Mouse (Mus musculus) stomach, embryonic 15.5 days (tissue): Measurements from ENCODE around the gene Grid1. TPM values are rescaled to one million over a fixed set of nuclear protein-coding genes. Genes with fewer than 3 reads are reported as not detected.

Experiments used
- ATAC-seq: fragments of 200-750 bp; cut with Nextera tagmentation; 2 replicates; pipeline ENCODE4 v1.8.0; 2017; ENCODE audit warnings: low read depth, moderate number of reproducible peaks, moderate TSS enrichment; ENCODE audit not compliant: insufficient read depth, low FRiP score
- H3K27ac ChIP-seq: fragments of 300-500 bp; sonication (generic); 2 replicates; pipeline ENCODE4 v1.5.1; 2015; ENCODE audit warnings: mild to moderate bottlenecking, inconsistent platforms
- H3K27me3 ChIP-seq: fragments of 300-500 bp; sonication (generic); replicated peaks from 2 replicates; pipeline ENCODE4 v1.6.1; 2015; ENCODE audit warnings: inconsistent platforms
- H3K36me3 ChIP-seq: fragments of 300-500 bp; sonication (generic); 2 replicates; pipeline ENCODE4 v1.6.1; 2015; ENCODE audit warnings: inconsistent platforms
- H3K4me1 ChIP-seq: fragments of 300-500 bp; sonication (generic); 2 replicates; pipeline ENCODE4 v1.6.1; 2015; ENCODE audit warnings: inconsistent platforms
- H3K4me2 ChIP-seq: fragments of 300-500 bp; sonication (generic); 2 replicates; pipeline ENCODE4 v1.6.1; 2015; ENCODE audit warnings: mild to moderate bottlenecking, inconsistent platforms
- H3K4me3 ChIP-seq: fragments of 300-500 bp; sonication (generic); replicated peaks from 2 replicates; pipeline ENCODE4 v1.5.1; 2015; ENCODE audit warnings: inconsistent platforms
- H3K9ac ChIP-seq: fragments of 300-500 bp; sonication (generic); 2 replicates; pipeline ENCODE4 v1.6.1; 2015; ENCODE audit warnings: inconsistent platforms
- H3K9me3 ChIP-seq: fragments of 300-500 bp; sonication (generic); 2 replicates; pipeline ENCODE4 v1.6.1; 2016; ENCODE audit warnings: inconsistent platforms
- WGBS: fragments of 180-500 bp; shearing (Covaris S2); methylation state at CpG from one replicate; pipeline ENCODE4 v1.1.7; 2015; 5-methylcytosine and 5-hydroxymethylcytosine counted together
- polyA plus RNA-seq: library from polyadenylated mRNA; unstranded; fragments of >200 nt; fragmentation: Nextera tagmentation; extraction: Ambion mirVana; gene quantifications from 2 replicates; pipeline ENCODE4 v1.2.1, GENCODE M21; 2015

The Grid1 gene
- polyA plus RNA-seq, 1 experiment from 2014 or later = 0.76 TPM

GRCm38 (mm10) chr14:34930040-34930719 is 110.3 kb downstream of the Grid1 start:
- Histone ChIP-seq H3K9ac (no peak overlapping the region), H3K27me3 (no peaks in the 10 kb centered on the region), H3K36me3 (no peaks in the 10 kb centered on the region), H3K4me1 (no peaks in the 10 kb centered on the region), H3K4me3 (no peak overlapping the region), H3K9me3 (no peaks in the 10 kb centered on the region), H3K27ac (no peak overlapping the region), H3K4me2 (no peak overlapping the region)
- WGBS = 85% methylated on average over 8 of the region's 8 CpGs
- ATAC-seq = no peak

DNA sequence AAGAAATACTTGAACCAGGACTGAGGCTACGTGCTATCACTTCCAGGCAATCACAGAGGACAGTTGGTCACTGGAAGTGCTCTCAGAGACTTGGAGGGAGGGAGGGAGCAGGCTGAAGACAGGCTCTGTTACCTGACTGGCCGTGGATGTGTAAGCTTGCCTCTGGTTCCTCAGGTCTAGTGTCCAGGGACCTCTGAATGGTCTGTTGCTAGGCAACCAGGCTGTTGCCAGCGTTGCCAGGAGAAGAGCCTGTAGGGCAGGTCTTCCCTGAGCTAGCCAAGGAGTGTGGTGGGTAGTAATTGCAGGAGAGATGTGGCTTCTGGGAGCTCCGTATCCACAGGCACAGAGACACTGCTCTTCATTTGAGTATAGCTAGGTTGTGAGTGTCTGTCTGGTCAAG is 113.3 kb downstream of the Grid1 start:
- no peaks in the 10 kb centered on the region for H3K4me1 ChIP-seq
- H3K36me3 ChIP-seq = no peaks in the 10 kb centered on the region
- no peak overlapping the region for H3K4me3 ChIP-seq
- no peak; the same call in 1 of the 2 replicates for ATAC-seq
- H3K4me2 ChIP-seq = no peak overlapping the region
- 47% methylated on average over 4 of the region's 4 CpGs for WGBS
- H3K9ac ChIP-seq = no peak overlapping the region
- no peaks in the 10 kb centered on the region for H3K27me3 ChIP-seq
- no peaks in the 10 kb centered on the region for H3K9me3 ChIP-seq
- H3K27ac ChIP-seq = no peak overlapping the region

GRCm38 (mm10) chr14:34936192-34936770 is 116.4 kb downstream of the Grid1 start:
- no peak overlapping the region for H3K9ac ChIP-seq
- no peak for ATAC-seq
- H3K4me1 ChIP-seq = no peaks in the 10 kb centered on the region
- H3K4me3 ChIP-seq = no peak overlapping the region
- H3K9me3 ChIP-seq = no peaks in the 10 kb centered on the region
- H3K27ac ChIP-seq = no peak overlapping the region
- 35% methylated on average over 13 of the region's 13 CpGs for WGBS
- no peaks in the 10 kb centered on the region for H3K36me3 ChIP-seq
- H3K4me2 ChIP-seq = 0 out of 2 replicates have a peak overlapping the region, but pooled peaks have one; percentile 9
- no peaks in the 10 kb centered on the region for H3K27me3 ChIP-seq

DNA sequence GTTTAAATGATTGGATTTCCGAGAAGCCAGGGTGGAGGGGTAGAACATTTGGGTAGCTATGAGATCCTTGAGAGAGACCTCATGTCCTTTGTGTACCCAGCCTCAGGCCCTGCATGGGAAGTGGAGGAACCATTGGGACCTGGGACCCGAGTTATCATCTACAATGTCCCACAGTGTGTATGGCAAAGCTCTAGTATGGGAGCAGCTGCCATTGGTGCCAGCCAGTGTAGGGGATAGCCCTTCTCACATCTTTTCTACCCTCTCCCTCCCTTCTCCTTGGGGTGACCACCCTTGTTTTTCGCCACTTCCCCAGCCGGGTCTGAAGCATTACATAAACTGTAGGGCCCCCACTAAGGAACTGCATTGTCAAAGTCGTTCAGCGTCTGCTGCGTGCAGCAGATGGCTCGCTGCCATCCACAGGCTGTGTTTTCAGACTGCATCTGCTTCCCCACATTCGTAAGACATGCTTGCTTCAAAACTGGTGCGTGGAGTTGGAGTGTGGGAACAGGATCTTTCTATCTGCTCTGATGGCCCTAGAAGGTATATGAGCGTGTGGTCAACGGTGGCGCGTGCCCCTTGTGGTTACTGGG is 124.6 kb downstream of the Grid1 start:
- no peak for ATAC-seq
- no peaks in the 10 kb centered on the region for H3K36me3 ChIP-seq

DNA sequence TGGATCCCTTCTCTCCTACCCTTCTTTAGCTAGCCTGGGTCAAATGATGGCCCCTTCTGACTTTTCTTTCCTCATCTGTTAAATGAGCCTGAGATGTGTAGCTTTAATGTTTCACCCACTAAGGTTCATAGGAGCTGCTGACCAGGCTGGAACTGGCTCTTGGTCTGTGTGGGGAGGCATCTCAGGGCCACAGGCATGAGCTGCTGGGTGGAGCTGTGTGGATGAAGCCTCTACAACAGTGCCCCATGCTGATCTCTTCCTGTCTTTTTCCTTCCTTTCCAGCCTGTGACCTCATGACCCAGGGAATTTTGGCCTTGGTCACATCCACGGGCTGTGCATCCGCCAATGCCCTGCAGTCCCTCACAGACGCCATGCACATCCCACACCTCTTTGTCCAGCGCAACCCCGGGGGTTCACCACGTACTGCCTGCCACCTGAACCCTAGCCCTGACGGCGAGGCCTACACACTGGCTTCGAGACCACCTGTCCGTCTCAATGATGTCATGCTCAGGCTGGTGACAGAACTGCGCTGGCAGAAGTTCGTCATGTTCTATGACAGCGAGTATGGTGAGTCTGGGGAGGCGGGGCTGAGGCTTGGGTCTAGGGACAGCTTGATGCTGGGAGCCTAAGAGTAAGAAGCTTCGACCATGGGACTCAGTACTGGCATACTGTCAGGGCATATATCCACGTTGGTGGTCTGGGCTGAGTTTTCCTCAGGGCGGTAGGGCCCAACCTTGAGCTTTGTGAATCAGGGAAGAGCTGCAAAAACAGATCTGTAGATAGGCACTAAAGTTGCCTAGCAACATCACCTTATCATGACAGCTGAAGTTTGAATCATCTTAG is 125.8 kb downstream of the Grid1 start:
- no peak overlapping the region for H3K4me3 ChIP-seq
- H3K4me1 ChIP-seq = no peaks in the 10 kb centered on the region
- ATAC-seq = peak; percentile 7; the same call in 1 of the 2 replicates
- no peaks in the 10 kb centered on the region for H3K9me3 ChIP-seq
- no peak overlapping the region for H3K4me2 ChIP-seq
- no peak overlapping the region for H3K9ac ChIP-seq
- H3K27me3 ChIP-seq = no peaks in the 10 kb centered on the region
- no peaks in the 10 kb centered on the region for H3K36me3 ChIP-seq
- 87% methylated on average over 17 of the region's 17 CpGs for WGBS
- no peak overlapping the region for H3K27ac ChIP-seq

More for the DNA sequence above, 124.6 kb downstream of the Grid1 start:
- Histone ChIP-seq H3K4me1 (no peaks in the 10 kb centered on the region), H3K9ac (no peak overlapping the region), H3K27me3 (no peaks in the 10 kb centered on the region), H3K27ac (no peak overlapping the region), H3K4me2 (no peak overlapping the region), H3K9me3 (no peaks in the 10 kb centered on the region), H3K4me3 (no peak overlapping the region)
- WGBS = 84% methylated on average over 14 of the region's 14 CpGs

GRCm38 (mm10) chr14:34946314-34946583 is 126.3 kb downstream of the Grid1 start:
- no peak overlapping the region for H3K9ac ChIP-seq
- no peak overlapping the region for H3K4me2 ChIP-seq
- H3K9me3 ChIP-seq = no peaks in the 10 kb centered on the region
- H3K27ac ChIP-seq = no peak overlapping the region
- H3K4me1 ChIP-seq = no peaks in the 10 kb centered on the region
- no peaks in the 10 kb centered on the region for H3K36me3 ChIP-seq
- no peaks in the 10 kb centered on the region for H3K27me3 ChIP-seq
- no peak for ATAC-seq
- H3K4me3 ChIP-seq = no peak overlapping the region
- WGBS = 65% methylated on average over 2 of the region's 2 CpGs

DNA sequence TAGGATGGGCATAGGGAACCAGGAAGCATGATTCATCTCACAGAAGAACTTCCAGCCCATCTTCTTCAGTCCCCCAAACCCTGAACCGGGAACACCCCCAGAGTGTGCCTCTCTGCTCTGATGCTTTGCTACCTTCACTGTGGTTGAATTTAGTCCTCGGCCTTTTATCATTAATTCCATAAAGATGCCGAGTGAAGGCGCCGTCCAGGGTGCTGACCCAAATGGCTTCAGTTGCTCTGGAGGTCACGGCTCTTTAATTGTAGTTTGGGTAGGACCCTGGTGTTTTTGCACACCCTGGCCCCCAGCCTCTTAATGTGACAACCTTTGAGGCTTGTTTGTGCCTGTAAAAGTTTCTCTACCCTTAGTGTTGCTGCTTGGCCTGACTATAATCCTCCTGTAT is 128.3 kb downstream of the Grid1 start:
- H3K4me2 ChIP-seq = no peak overlapping the region
- H3K4me1 ChIP-seq = no peaks in the 10 kb centered on the region
- no peaks in the 10 kb centered on the region for H3K27me3 ChIP-seq
- H3K9ac ChIP-seq = no peak overlapping the region
- no peak for ATAC-seq
- 61% methylated on average over 6 of the region's 6 CpGs for WGBS
- no peaks in the 10 kb centered on the region for H3K36me3 ChIP-seq
- H3K27ac ChIP-seq = no peak overlapping the region
- H3K9me3 ChIP-seq = no peaks in the 10 kb centered on the region
- no peak overlapping the region for H3K4me3 ChIP-seq

GRCm38 (mm10) chr14:34952311-34952710 is 132.4 kb downstream of the Grid1 start:
- Histone ChIP-seq H3K4me3 (no peak overlapping the region), H3K4me2 (no peak overlapping the region), H3K4me1 (no peaks in the 10 kb centered on the region), H3K9ac (no peak overlapping the region), H3K36me3 (no peaks in the 10 kb centered on the region), H3K27me3 (no peaks in the 10 kb centered on the region), H3K9me3 (no peaks in the 10 kb centered on the region), H3K27ac (no peak overlapping the region)
- WGBS = 62% methylated on average over 3 of the region's 3 CpGs
- ATAC-seq = no peak

- Histone ChIP-seq H3K4me2 (no peak overlapping the region), H3K9ac (no peak overlapping the region), H3K27me3 (no peaks in the 10 kb centered on the region), H3K36me3 (no peaks in the 10 kb centered on the region), H3K4me3 (no peak overlapping the region), H3K9me3 (no peaks in the 10 kb centered on the region), H3K4me1 (no peaks in the 10 kb centered on the region), H3K27ac (no peak overlapping the region)
- no peak for ATAC-seq
- 90% methylated on average over 9 of the region's 9 CpGs for WGBS
These were observed 133.7 kb downstream of the Grid1 start for GRCm38 (mm10) chr14:34953566-34953965.

DNA sequence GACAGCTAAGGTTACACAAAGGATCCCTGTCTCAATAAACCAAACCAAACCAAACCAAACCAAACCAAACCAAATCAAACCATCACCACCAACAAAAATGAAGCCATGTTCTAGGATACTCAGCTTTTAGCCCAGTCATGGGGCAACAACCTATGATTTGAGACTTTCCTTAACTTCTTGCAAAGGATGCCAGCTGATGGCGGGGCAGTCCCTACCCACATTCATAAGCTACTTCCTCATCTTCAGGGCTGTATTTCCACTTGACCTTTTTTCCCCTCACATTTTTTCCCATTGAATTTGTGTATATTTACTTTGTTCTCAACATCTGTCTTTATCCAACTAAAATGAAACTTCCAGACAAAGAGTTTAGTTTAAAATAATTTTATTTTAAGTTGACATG is 135.8 kb downstream of the Grid1 start:
- no peak for ATAC-seq
- Histone ChIP-seq H3K4me2 (no peak overlapping the region), H3K36me3 (no peaks in the 10 kb centered on the region), H3K27ac (no peak overlapping the region), H3K27me3 (no peaks in the 10 kb centered on the region), H3K4me1 (no peaks in the 10 kb centered on the region), H3K4me3 (no peak overlapping the region), H3K9me3 (no peaks in the 10 kb centered on the region), H3K9ac (no peak overlapping the region)
- 83% methylated on average over 1 of the region's 1 CpGs for WGBS

- no peaks in the 10 kb centered on the region for H3K27me3 ChIP-seq
- H3K4me3 ChIP-seq = no peak overlapping the region
- no peaks in the 10 kb centered on the region for H3K4me1 ChIP-seq
- H3K4me2 ChIP-seq = no peak overlapping the region
- no peak overlapping the region for H3K27ac ChIP-seq
- H3K9ac ChIP-seq = no peak overlapping the region
- no peaks in the 10 kb centered on the region for H3K9me3 ChIP-seq
- no peak; the same call in 1 of the 2 replicates for ATAC-seq
- WGBS = 56% methylated on average over 6 of the region's 6 CpGs
- no peaks in the 10 kb centered on the region for H3K36me3 ChIP-seq
These were observed 140.3 kb downstream of the Grid1 start for GRCm38 (mm10) chr14:34960227-34960626.

- WGBS = 80% methylated on average over 4 of the region's 4 CpGs
- Histone ChIP-seq H3K9me3 (no peaks in the 10 kb centered on the region), H3K4me3 (no peak overlapping the region), H3K27ac (no peak overlapping the region), H3K4me1 (no peaks in the 10 kb centered on the region), H3K27me3 (no peaks in the 10 kb centered on the region), H3K36me3 (no peaks in the 10 kb centered on the region), H3K9ac (no peak overlapping the region), H3K4me2 (no peak overlapping the region)
- ATAC-seq = no peak
These were observed 143.8 kb downstream of the Grid1 start for GRCm38 (mm10) chr14:34963616-34964168.
